Mouse (Mus musculus): ENCODE measurements around the gene Lrtm1.

Lrtm1 gene

GRCm38 (mm10) chr14:29031858-29032395, 13.9 kb downstream of the Lrtm1 start:
- no peak for DNase-seq (ENCODE audit: low spot score in 2 of 2)

GRCm38 (mm10) chr14:29038246-29038645, 20.2 kb downstream of the Lrtm1 start:
- no peak for DNase-seq (ENCODE audit: low spot score in 2 of 2)

- no peak for DNase-seq (ENCODE audit: low spot score in 2 of 2)
Measured at GRCm38 (mm10) chr14:29040606-29041364, 22.8 kb downstream of the Lrtm1 start.

GRCm38 (mm10) chr14:29041498-29041897, 23.5 kb downstream of the Lrtm1 start:
- DNase-seq (ENCODE audit: low spot score in 2 of 2): no peak

- DNase-seq (ENCODE audit: low spot score in 2 of 2): no peak
Measured at GRCm38 (mm10) chr14:29042355-29042754, 24.3 kb downstream of the Lrtm1 start.

GRCm38 (mm10) chr14:29051951-29052835, 34.2 kb downstream of the Lrtm1 start:
- no peak for DNase-seq (ENCODE audit: low spot score in 2 of 2)

- no peak for DNase-seq (ENCODE audit: low spot score in 2 of 2)
Measured at GRCm38 (mm10) chr14:29060679-29061078, 42.7 kb downstream of the Lrtm1 start.

- DNase-seq (ENCODE audit: low spot score in 2 of 2): no peak
Measured at GRCm38 (mm10) chr14:29061491-29061890, 43.5 kb downstream of the Lrtm1 start.

- no peak for DNase-seq (ENCODE audit: low spot score in 2 of 2)
Measured at GRCm38 (mm10) chr14:29062676-29063075, 44.7 kb downstream of the Lrtm1 start.

GRCm38 (mm10) chr14:29073747-29074146, 55.7 kb downstream of the Lrtm1 start:
- no peak for DNase-seq (ENCODE audit: low spot score in 2 of 2)

- no peak for DNase-seq (ENCODE audit: low spot score in 2 of 2)
Measured at GRCm38 (mm10) chr14:29077418-29077817, 59.4 kb downstream of the Lrtm1 start.

GRCm38 (mm10) chr14:29080228-29080627, 62.2 kb downstream of the Lrtm1 start:
- DNase-seq (ENCODE audit: low spot score in 2 of 2): no peak

- DNase-seq (ENCODE audit: low spot score in 2 of 2): no peak
Measured at GRCm38 (mm10) chr14:29080630-29081029, 62.6 kb downstream of the Lrtm1 start.

GRCm38 (mm10) chr14:29082171-29082570, 64.2 kb downstream of the Lrtm1 start:
- no peak for DNase-seq (ENCODE audit: low spot score in 2 of 2)
